Mouse (Mus musculus) neural tube, embryonic 14.5 days (tissue): ENCODE measurements at regions not wholly inside any gene's neighbourhood (a gene's known extent, or its start where the extent isn't known, plus 50 kb on each side); places are given as distances from the start of the nearest gene placed in this dataset. TPM values are rescaled to one million over a fixed set of nuclear protein-coding genes. Genes with fewer than 3 reads are reported as not detected.

ENCODE experiments used
- microRNA-seq: library from miRNA; unstranded; fragments of <30 nt; microRNA quantifications from one replicate; pipeline ENCODE4, GENCODE M21; 2016

Small RNA genes in the stretch of these regions (microRNA-seq; reads per million reads assigned to microRNA genes)
- not detected for gene Gm24369
